Mouse (Mus musculus): ENCODE measurements around the gene Smok3c. TPM values are rescaled to one million over a fixed set of nuclear protein-coding genes. Genes with fewer than 3 reads are reported as not detected.

Gene Smok3c
- polyA plus RNA-seq, 1 experiment: not detected

- H3K79me2 ChIP-seq (ENCODE audit: control insufficient read depth, insufficient read depth): no peaks in the 10 kb centered on the region
Observed at GRCm38 (mm10) chr5:138073803-138074202, 20.8 kb downstream of the Smok3c start.

GRCm38 (mm10) chr5:138075684-138076083, 22.7 kb downstream of the Smok3c start:
- Histone ChIP-seq H3K27me3 (ENCODE audit: control insufficient read depth, insufficient read depth, insufficient read length) (peaks cover under 1% of the 10 kb centered on the region), H3K79me3 (ENCODE audit: low read depth) (no peaks in the 10 kb centered on the region), H3K4me3 (ENCODE audit: insufficient read depth, poor library complexity, severe bottlenecking) (no peak overlapping the region), H3K36me3 (ENCODE audit: control insufficient read depth, insufficient read depth) (no peaks in the 10 kb centered on the region), H3K79me2 (ENCODE audit: control insufficient read depth, insufficient read depth) (no peaks in the 10 kb centered on the region), H3ac (ENCODE audit: control insufficient read depth, insufficient read length, low read depth) (no peak overlapping the region)
- TF ChIP-seq CEBPB (IDR thresholded peaks at IDR 0.05; ENCODE audit: low read depth): no peak
- no peak for TF ChIP-seq MYOG (IDR thresholded peaks at IDR 0.05; ENCODE audit: control insufficient read depth, extremely low read depth, insufficient read length)
- no peak for TF ChIP-seq USF1 (IDR thresholded peaks at IDR 0.05; ENCODE audit: low read depth)
- TF ChIP-seq CTCF (IDR thresholded peaks at IDR 0.05; ENCODE audit: control insufficient read depth, insufficient read depth, insufficient read length): no peak
- TF ChIP-seq MAX (IDR thresholded peaks at IDR 0.05): no peak
- TF ChIP-seq MYOD1 (IDR thresholded peaks at IDR 0.05; ENCODE audit: control insufficient read depth, insufficient read length, low read depth): no peak
- no peak for TF ChIP-seq FOSL1 (IDR thresholded peaks at IDR 0.05; ENCODE audit: insufficient read depth, low read length, poor library complexity, severe bottlenecking)

More at GRCm38 (mm10) chr5:138073803-138074202, 20.8 kb downstream of the Smok3c start:
- Histone ChIP-seq H3K27me3 (ENCODE audit: control insufficient read depth, insufficient read depth, insufficient read length) (no peaks in the 10 kb centered on the region), H3K4me3 (ENCODE audit: insufficient read depth, poor library complexity, severe bottlenecking) (no peak overlapping the region), H3K79me3 (ENCODE audit: low read depth) (no peaks in the 10 kb centered on the region), H3K36me3 (ENCODE audit: control insufficient read depth, insufficient read depth) (no peaks in the 10 kb centered on the region), H3ac (ENCODE audit: control insufficient read depth, insufficient read length, low read depth) (no peak overlapping the region)
- no peak for TF ChIP-seq FOSL1 (IDR thresholded peaks at IDR 0.05; ENCODE audit: insufficient read depth, low read length, poor library complexity, severe bottlenecking)
- no peak for TF ChIP-seq CEBPB (IDR thresholded peaks at IDR 0.05; ENCODE audit: low read depth)
- TF ChIP-seq MYOG (IDR thresholded peaks at IDR 0.05; ENCODE audit: control insufficient read depth, extremely low read depth, insufficient read length): no peak
- TF ChIP-seq MAX (IDR thresholded peaks at IDR 0.05): no peak

- Histone ChIP-seq H3K79me2 (ENCODE audit: control insufficient read depth, insufficient read depth) (no peaks in the 10 kb centered on the region), H3K4me3 (ENCODE audit: insufficient read depth, poor library complexity, severe bottlenecking) (no peak overlapping the region), H3K79me3 (ENCODE audit: low read depth) (no peaks in the 10 kb centered on the region), H3ac (ENCODE audit: control insufficient read depth, insufficient read length, low read depth) (no peak overlapping the region), H3K36me3 (ENCODE audit: control insufficient read depth, insufficient read depth) (no peaks in the 10 kb centered on the region), H3K27me3 (ENCODE audit: control insufficient read depth, insufficient read depth, insufficient read length) (peaks cover 5% of the 10 kb centered on the region)
- TF ChIP-seq CEBPB (IDR thresholded peaks at IDR 0.05; ENCODE audit: low read depth) (no peak), CTCF (IDR thresholded peaks at IDR 0.05; ENCODE audit: control insufficient read depth, insufficient read depth, insufficient read length) (no peak), FOSL1 (IDR thresholded peaks at IDR 0.05; ENCODE audit: insufficient read depth, low read length, poor library complexity, severe bottlenecking) (no peak), MYOG (IDR thresholded peaks at IDR 0.05; ENCODE audit: control insufficient read depth, extremely low read depth, insufficient read length) (no peak)
Observed at GRCm38 (mm10) chr5:138076148-138076547, 23.2 kb downstream of the Smok3c start.

- H3K79me2 ChIP-seq (ENCODE audit: control insufficient read depth, insufficient read depth): peaks cover 7% of the 10 kb centered on the region
- H3K36me3 ChIP-seq (ENCODE audit: control insufficient read depth, insufficient read depth): no peaks in the 10 kb centered on the region
- no peak overlapping the region for H3ac ChIP-seq (ENCODE audit: control insufficient read depth, insufficient read length, low read depth)
- H3K27me3 ChIP-seq (ENCODE audit: control insufficient read depth, insufficient read depth, insufficient read length): peaks cover 11% of the 10 kb centered on the region
- no peak overlapping the region for H3K4me3 ChIP-seq (ENCODE audit: insufficient read depth, poor library complexity, severe bottlenecking)
- TF ChIP-seq FOSL1 (IDR thresholded peaks at IDR 0.05; ENCODE audit: insufficient read depth, low read length, poor library complexity, severe bottlenecking) (no peak), MYOD1 (IDR thresholded peaks at IDR 0.05; ENCODE audit: control insufficient read depth, insufficient read length, low read depth) (no peak), MYOG (IDR thresholded peaks at IDR 0.05; ENCODE audit: control insufficient read depth, extremely low read depth, insufficient read length) (no peak), CEBPB (IDR thresholded peaks at IDR 0.05; ENCODE audit: low read depth) (no peak)
- H3K79me3 ChIP-seq (ENCODE audit: low read depth): peaks cover 5% of the 10 kb centered on the region
Observed at GRCm38 (mm10) chr5:138080456-138080855, 27.5 kb downstream of the Smok3c start.

- Histone ChIP-seq H3K4me3 (ENCODE audit: insufficient read depth, poor library complexity, severe bottlenecking) (no peak overlapping the region), H3K79me3 (ENCODE audit: low read depth) (peaks cover 15% of the 10 kb centered on the region), H3ac (ENCODE audit: control insufficient read depth, insufficient read length, low read depth) (no peak overlapping the region), H3K36me3 (ENCODE audit: control insufficient read depth, insufficient read depth) (no peaks in the 10 kb centered on the region), H3K79me2 (ENCODE audit: control insufficient read depth, insufficient read depth) (peaks cover 17% of the 10 kb centered on the region), H3K27me3 (ENCODE audit: control insufficient read depth, insufficient read depth, insufficient read length) (peaks cover 11% of the 10 kb centered on the region)
- TF ChIP-seq FOSL1 (IDR thresholded peaks at IDR 0.05; ENCODE audit: insufficient read depth, low read length, poor library complexity, severe bottlenecking) (no peak), MYOD1 (IDR thresholded peaks at IDR 0.05; ENCODE audit: control insufficient read depth, insufficient read length, low read depth) (no peak), MAX (IDR thresholded peaks at IDR 0.05) (no peak), USF1 (IDR thresholded peaks at IDR 0.05; ENCODE audit: low read depth) (no peak), CEBPB (IDR thresholded peaks at IDR 0.05; ENCODE audit: low read depth) (no peak), CTCF (IDR thresholded peaks at IDR 0.05; ENCODE audit: control insufficient read depth, insufficient read depth, insufficient read length) (no peak), MYOG (IDR thresholded peaks at IDR 0.05; ENCODE audit: control insufficient read depth, extremely low read depth, insufficient read length) (no peak)
Observed at GRCm38 (mm10) chr5:138081446-138081845, 28.5 kb downstream of the Smok3c start.

- no peak for TF ChIP-seq CTCF (IDR thresholded peaks at IDR 0.05; ENCODE audit: control insufficient read depth, insufficient read depth, insufficient read length)
- TF ChIP-seq USF1 (IDR thresholded peaks at IDR 0.05; ENCODE audit: low read depth): no peak
- TF ChIP-seq MYOG (IDR thresholded peaks at IDR 0.05; ENCODE audit: control insufficient read depth, extremely low read depth, insufficient read length): no peak
- TF ChIP-seq FOSL1 (IDR thresholded peaks at IDR 0.05; ENCODE audit: insufficient read depth, low read length, poor library complexity, severe bottlenecking): no peak
- no peak for TF ChIP-seq MAX (IDR thresholded peaks at IDR 0.05)
- TF ChIP-seq CEBPB (IDR thresholded peaks at IDR 0.05; ENCODE audit: low read depth): no peak
- TF ChIP-seq MYOD1 (IDR thresholded peaks at IDR 0.05; ENCODE audit: control insufficient read depth, insufficient read length, low read depth): no peak
- peaks cover 11% of the 10 kb centered on the region for H3K27me3 ChIP-seq (ENCODE audit: control insufficient read depth, insufficient read depth, insufficient read length)
- no peak overlapping the region for H3K4me3 ChIP-seq (ENCODE audit: insufficient read depth, poor library complexity, severe bottlenecking)
- H3K79me3 ChIP-seq (ENCODE audit: low read depth): peaks cover 34% of the 10 kb centered on the region
- H3ac ChIP-seq (ENCODE audit: control insufficient read depth, insufficient read length, low read depth): no peak overlapping the region
- H3K79me2 ChIP-seq (ENCODE audit: control insufficient read depth, insufficient read depth): peaks cover 36% of the 10 kb centered on the region
- peaks cover 6% of the 10 kb centered on the region for H3K36me3 ChIP-seq (ENCODE audit: control insufficient read depth, insufficient read depth)
Observed at GRCm38 (mm10) chr5:138083318-138083900, 30.4 kb downstream of the Smok3c start.
